Mouse (Mus musculus) frontal cortex, postnatal 14 days (tissue): ENCODE measurements at regions not wholly inside any gene's neighbourhood (a gene's known extent, or its start where the extent isn't known, plus 50 kb on each side); places are given as distances from the start of the nearest gene placed in this dataset.

Source experiments
- DNase-seq, 2 experiments: peaks; one replicate each; pipeline ENCODE4 v3.0.0; 2022; ENCODE audit warnings: low spot score in 2 of 2

GRCm38 (mm10) chr7:110715545-110715944, 52.5 kb upstream of the Ampd3 start:
- DNase-seq: peak in 1 of 2 experiments; percentile 36

GRCm38 (mm10) chr7:110717104-110717503, 50.9 kb upstream of the Ampd3 start:
- no peak for DNase-seq
